Mouse (Mus musculus) lung, postnatal 4 days (tissue): ENCODE measurements around the gene Itsn1.

Source experiments
- DNase-seq, 2 experiments: peaks; one replicate each; pipeline ENCODE4 v3.0.0; 2021

The Itsn1 gene

GRCm38 (mm10) chr16:91729066-91729482 lies at the start of gene Itsn1:
Gene Itsn1, plus strand, starts transcription at chr16:91729281.
- DNase-seq: peak; percentile 99

GRCm38 (mm10) chr16:91680656-91681055 lies 48.4 kb upstream of the Itsn1 start:
- no peak for DNase-seq

GRCm38 (mm10) chr16:91685526-91685925 lies 43.6 kb upstream of the Itsn1 start:
- no peak for DNase-seq

GRCm38 (mm10) chr16:91686369-91686768 lies 42.7 kb upstream of the Itsn1 start:
- no peak for DNase-seq

- no peak for DNase-seq
Observed at GRCm38 (mm10) chr16:91688023-91688618, 41.0 kb upstream of the Itsn1 start.

GRCm38 (mm10) chr16:91688619-91689334 lies 40.3 kb upstream of the Itsn1 start, which contains the start of gene Donson:
Gene Donson, minus strand, starts transcription at chr16:91688770.
- DNase-seq: peak; percentile 96 to 97

- no peak for DNase-seq
Observed at GRCm38 (mm10) chr16:91689791-91690190, 39.3 kb upstream of the Itsn1 start.

GRCm38 (mm10) chr16:91694455-91695084 lies 34.5 kb upstream of the Itsn1 start:
- peak; percentile 76 to 82 for DNase-seq

- DNase-seq: no peak
Observed at GRCm38 (mm10) chr16:91695108-91695755, 33.8 kb upstream of the Itsn1 start.

GRCm38 (mm10) chr16:91698995-91699394 lies 30.1 kb upstream of the Itsn1 start:
- DNase-seq: no peak

GRCm38 (mm10) chr16:91701908-91702307 lies 27.2 kb upstream of the Itsn1 start:
- DNase-seq: peak; percentile 51 to 86

GRCm38 (mm10) chr16:91702771-91703188 lies 26.3 kb upstream of the Itsn1 start:
- DNase-seq: no peak

- DNase-seq: no peak
Observed at GRCm38 (mm10) chr16:91704603-91705340, 24.3 kb upstream of the Itsn1 start.

GRCm38 (mm10) chr16:91710241-91710640 lies 18.8 kb upstream of the Itsn1 start:
- no peak for DNase-seq

GRCm38 (mm10) chr16:91716927-91717349 lies 12.1 kb upstream of the Itsn1 start:
- DNase-seq: peak; percentile 22 to 39

- DNase-seq: no peak
Observed at GRCm38 (mm10) chr16:91717399-91717798, 11.7 kb upstream of the Itsn1 start.

- DNase-seq: peak; percentile 55 to 73
Observed at GRCm38 (mm10) chr16:91724247-91724646, 4.8 kb upstream of the Itsn1 start.

- peak; percentile 28 to 43 for DNase-seq
Observed at GRCm38 (mm10) chr16:91727433-91727832, 1.6 kb upstream of the Itsn1 start.

GRCm38 (mm10) chr16:91728123-91729065 lies 687 bp upstream of the Itsn1 start, which contains the start of gene Cryzl1:
Gene Cryzl1, minus strand, starts transcription at chr16:91728975.
- peak; percentile 98 to 99 for DNase-seq

- DNase-seq: peak; percentile 52 to 65
Observed at GRCm38 (mm10) chr16:91729821-91730441, 850 bp downstream of the Itsn1 start.

GRCm38 (mm10) chr16:91730446-91730845 lies 1.4 kb downstream of the Itsn1 start:
- DNase-seq: peak in 1 of 2 experiments; percentile 42
